Mouse (Mus musculus): ENCODE measurements at regions not wholly inside any gene's neighbourhood (a gene's known extent, or its start where the extent isn't known, plus 50 kb on each side); places are given as distances from the start of the nearest gene placed in this dataset.
A peak's percentile ranks its signal among the peaks of the same experiment; 100 is the strongest.

DNA sequence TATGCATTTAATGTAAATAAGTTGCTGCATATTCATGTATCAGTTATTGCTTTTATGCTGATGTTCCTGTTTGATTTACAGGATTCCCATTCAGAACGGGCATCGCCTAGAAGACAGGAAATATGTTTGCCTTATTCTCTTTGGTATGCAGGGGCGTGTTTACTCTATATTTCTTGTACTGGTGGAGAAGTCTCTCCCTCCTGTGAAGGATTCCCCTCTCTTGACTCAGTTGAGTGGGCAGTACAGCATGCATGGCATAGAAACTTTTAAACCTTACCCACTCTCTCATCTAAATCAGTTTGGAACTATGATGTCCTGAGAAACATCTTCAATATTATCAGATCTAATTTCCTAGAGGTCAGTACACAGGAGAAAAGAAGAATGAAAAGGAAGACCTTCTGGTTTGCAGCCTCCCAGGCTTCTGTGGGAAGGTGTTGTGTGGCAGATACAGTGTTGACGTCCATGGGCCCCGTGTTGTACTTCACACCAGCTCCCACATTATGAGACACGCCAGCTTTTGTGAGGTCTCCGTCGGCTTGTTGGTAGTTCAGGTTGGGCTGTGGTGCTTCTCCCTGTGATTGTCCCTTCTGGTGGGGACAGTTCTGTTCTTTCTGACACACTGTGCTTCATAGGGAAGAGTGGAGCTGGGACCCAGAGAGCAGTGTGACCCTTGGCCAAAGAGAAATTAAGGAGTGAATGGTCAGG is 58.4 kb upstream of the Ptprm start:
- 84% methylated on average over 8 of the region's 8 CpGs for WGBS
- H3K9ac ChIP-seq (ENCODE audit: low read depth, low read length) = no peak overlapping the region
- H3K27me3 ChIP-seq (ENCODE audit: control insufficient read depth, insufficient read depth, low read length) = no peaks in the 10 kb centered on the region
- H3K79me2 ChIP-seq (replicated peaks; ENCODE audit: control insufficient read depth, insufficient read depth, low read length) = no peaks in the 10 kb centered on the region
- no peaks in the 10 kb centered on the region for H3K36me3 ChIP-seq (ENCODE audit: control insufficient read depth, insufficient read depth, low read length)
- TF ChIP-seq POLR2A (IDR thresholded peaks at IDR 0.05; ENCODE audit: insufficient read depth, low read depth, low read length) (no peak), EP300 (IDR thresholded peaks at IDR 0.05; ENCODE audit: insufficient read depth, low read depth, low read length) (no peak), CTCF (IDR thresholded peaks at IDR 0.05) (no peak)
- peaks cover 3% of the 10 kb centered on the region for H3K4me1 ChIP-seq (ENCODE audit: control insufficient read depth, insufficient read depth, low read length)
- no peak overlapping the region for H3K4me3 ChIP-seq
- intact Hi-C loops (cut with DNase I) = no loop called here
- no peak for DNase-seq
- no peak overlapping the region for H3K27ac ChIP-seq

- intact Hi-C loops (cut with DNase I) = loop anchor here (2.0 kb wide), 1 partner anchor 103 kb away; no protein-coding TSS in a partner anchor
- H3K27ac ChIP-seq = peak overlapping the region; percentile 26
- H3K79me2 ChIP-seq (replicated peaks; ENCODE audit: control insufficient read depth, insufficient read depth, low read length) = no peaks in the 10 kb centered on the region
- 46% methylated on average over 2 of the region's 2 CpGs for WGBS
- no peak overlapping the region for H3K9ac ChIP-seq (ENCODE audit: low read depth, low read length)
- no peak for TF ChIP-seq CTCF (IDR thresholded peaks at IDR 0.05)
- no peak for TF ChIP-seq EP300 (IDR thresholded peaks at IDR 0.05; ENCODE audit: insufficient read depth, low read depth, low read length)
- TF ChIP-seq POLR2A (IDR thresholded peaks at IDR 0.05; ENCODE audit: insufficient read depth, low read depth, low read length) = no peak
- peak in 1 of 2 experiments; percentile 10 for DNase-seq
- no peaks in the 10 kb centered on the region for H3K27me3 ChIP-seq (ENCODE audit: control insufficient read depth, insufficient read depth, low read length)
- no peak overlapping the region for H3K4me3 ChIP-seq
- H3K36me3 ChIP-seq (ENCODE audit: control insufficient read depth, insufficient read depth, low read length) = no peaks in the 10 kb centered on the region
- H3K4me1 ChIP-seq (ENCODE audit: control insufficient read depth, insufficient read depth, low read length) = peaks cover 3% of the 10 kb centered on the region
Observed at GRCm38 (mm10) chr17:67409911-67410310, 55.7 kb upstream of the Ptprm start.

DNA sequence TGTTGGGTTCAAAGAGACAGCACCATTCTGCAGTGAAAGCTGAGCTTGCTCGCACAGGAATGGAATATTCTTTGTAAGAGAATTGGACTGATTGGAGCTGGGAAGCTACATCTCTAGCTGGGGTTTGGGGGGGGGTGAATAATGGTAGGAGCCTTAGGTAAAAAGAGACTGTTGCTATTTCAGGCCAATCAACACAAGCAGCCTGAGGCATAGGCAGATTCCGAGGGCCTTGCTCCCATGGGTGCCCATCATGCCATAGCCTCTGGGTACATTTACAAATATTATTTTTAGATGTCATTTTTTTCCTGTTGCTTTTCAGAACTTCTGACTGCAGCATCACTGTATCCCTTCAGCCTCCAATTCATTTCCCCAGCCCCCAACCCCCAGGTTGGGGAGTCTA is 51.7 kb upstream of the Ptprm start:
- intact Hi-C loops (cut with DNase I) = no loop called here
- 82% methylated on average over 2 of the region's 2 CpGs for WGBS
- TF ChIP-seq CTCF (IDR thresholded peaks at IDR 0.05) (no peak), EP300 (IDR thresholded peaks at IDR 0.05; ENCODE audit: insufficient read depth, low read depth, low read length) (no peak), POLR2A (IDR thresholded peaks at IDR 0.05; ENCODE audit: insufficient read depth, low read depth, low read length) (no peak)

More for the DNA sequence above, 51.7 kb upstream of the Ptprm start:
- DNase-seq = no peak
- no peak overlapping the region for H3K4me3 ChIP-seq
- H3K27ac ChIP-seq = no peak overlapping the region
- H3K36me3 ChIP-seq (ENCODE audit: control insufficient read depth, insufficient read depth, low read length) = no peaks in the 10 kb centered on the region
- peaks cover 3% of the 10 kb centered on the region for H3K4me1 ChIP-seq (ENCODE audit: control insufficient read depth, insufficient read depth, low read length)
- H3K9ac ChIP-seq (ENCODE audit: low read depth, low read length) = no peak overlapping the region
- H3K79me2 ChIP-seq (replicated peaks; ENCODE audit: control insufficient read depth, insufficient read depth, low read length) = no peaks in the 10 kb centered on the region
- no peaks in the 10 kb centered on the region for H3K27me3 ChIP-seq (ENCODE audit: control insufficient read depth, insufficient read depth, low read length)
